Mouse (Mus musculus): ENCODE measurements at regions not wholly inside any gene's neighbourhood (a gene's known extent, or its start where the extent isn't known, plus 50 kb on each side); places are given as distances from the start of the nearest gene placed in this dataset.

- CTCF ChIA-PET, result no interaction called here
Observed at GRCm38 (mm10) chr8:86975546-86975945, 90.5 kb upstream of the N4bp1 start.

DNA sequence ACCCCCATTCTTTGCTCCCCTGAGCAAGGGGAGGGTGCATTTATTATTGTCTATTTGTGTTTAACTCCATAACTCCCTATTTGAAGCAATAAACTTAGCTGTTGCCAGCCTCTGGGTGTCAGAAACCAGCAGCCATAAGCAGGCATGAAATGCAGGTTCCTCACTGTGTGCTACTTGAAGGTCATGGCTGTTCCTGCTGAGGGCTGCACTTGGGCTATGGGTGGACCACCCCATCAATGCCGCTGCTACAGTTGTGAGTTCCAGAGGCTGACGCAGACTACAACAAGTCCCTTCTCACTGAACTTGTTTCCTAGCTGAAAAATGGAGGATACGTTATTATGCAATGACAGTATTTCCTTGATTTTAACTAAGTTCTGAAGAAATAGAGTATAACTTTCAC, 86.7 kb upstream of the N4bp1 start:
- CTCF ChIA-PET, result no interaction called here

DNA sequence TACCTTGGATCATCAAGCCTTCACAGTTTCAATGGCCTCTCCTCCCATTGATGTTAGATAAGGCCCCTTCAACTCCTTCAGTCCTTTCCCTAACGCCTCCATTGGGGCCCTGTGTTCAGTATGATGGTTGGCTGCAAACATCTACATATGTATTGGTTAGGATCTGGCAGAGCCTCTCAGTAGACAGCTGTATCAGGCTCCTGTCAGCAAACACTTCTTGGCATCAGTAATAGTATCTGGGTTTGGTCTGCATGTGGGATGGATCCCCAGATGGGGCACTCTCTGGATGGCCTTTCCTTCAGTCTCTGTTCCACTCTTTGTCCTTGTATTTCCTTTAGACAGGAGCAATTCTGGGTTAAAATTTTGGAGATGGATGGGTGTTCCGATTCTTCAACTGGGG, 84.0 kb upstream of the N4bp1 start:
- CTCF ChIA-PET, result no interaction called here

DNA sequence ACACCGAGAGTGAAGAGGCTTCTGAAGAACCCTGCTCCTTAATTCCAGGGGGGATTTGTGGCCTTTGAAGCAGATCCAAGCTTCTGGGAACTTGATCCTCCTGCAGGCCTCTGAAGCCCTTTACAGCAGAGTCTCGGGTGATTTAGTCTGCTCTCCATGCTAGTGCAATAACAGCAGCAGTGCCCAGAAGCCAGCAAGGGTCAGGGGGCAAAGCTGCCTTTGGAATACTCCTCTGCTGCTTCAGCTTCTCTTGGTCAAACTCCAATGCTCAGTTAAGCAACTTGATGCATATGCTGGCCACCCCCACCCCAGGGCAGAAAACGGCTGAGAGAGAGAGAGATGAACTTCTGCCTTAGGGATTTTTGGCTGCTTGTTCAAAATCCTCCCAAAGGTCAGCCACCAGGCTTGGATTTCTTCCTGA, 82.8 kb upstream of the N4bp1 start:
- CTCF ChIA-PET, result no interaction called here

DNA sequence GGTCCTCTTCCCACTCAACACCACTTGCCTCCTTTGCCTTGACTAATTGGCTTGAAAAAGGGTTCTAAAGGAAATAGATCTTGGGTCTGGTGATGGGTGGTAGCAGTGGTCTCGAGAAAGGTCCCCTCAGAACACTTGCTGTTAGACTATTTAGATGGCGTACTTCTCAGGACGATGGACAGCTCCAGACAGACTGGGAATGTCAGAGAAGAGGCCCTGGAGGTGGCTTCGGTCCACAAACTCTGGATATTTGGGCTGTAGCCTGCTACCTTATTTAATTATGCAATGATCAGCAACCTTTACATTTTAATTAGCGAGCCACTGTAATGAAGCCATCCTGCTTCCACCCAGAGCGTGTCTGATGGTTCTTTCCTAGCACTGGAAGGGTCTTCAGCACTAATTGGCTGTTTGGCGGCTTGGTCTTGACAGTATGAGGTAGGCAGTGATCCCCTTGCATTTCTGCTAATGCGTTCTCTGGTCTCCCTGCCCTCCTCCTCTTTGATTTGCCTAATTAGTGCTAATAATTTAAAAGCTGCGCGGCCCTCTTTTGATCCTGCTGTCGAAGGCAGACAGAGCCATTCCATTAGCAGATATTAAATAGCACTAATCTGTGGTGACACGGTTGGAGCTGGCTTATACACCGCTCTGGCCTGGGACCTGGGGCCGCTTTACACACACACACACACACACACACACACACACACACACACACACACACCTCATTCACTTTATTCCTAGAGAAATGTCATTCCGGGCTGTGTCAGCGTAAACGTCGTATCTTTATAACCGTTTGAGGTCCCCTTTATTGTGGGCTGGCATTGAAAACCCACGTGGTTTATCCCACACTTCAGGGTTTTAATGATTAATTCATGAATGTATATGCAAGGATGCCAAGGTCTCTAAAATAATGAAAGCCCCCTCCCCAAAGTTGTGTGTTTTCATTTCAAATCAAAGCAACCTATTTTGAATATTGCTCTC, 76.4 kb upstream of the N4bp1 start:
- CTCF ChIA-PET, result no interaction called here
